Mouse (Mus musculus) midbrain, postnatal 0 days (tissue): Measurements from ENCODE around the gene Col9a1. TPM values are rescaled to one million over a fixed set of nuclear protein-coding genes. Genes with fewer than 3 reads are reported as not detected.

Experiments
- ATAC-seq: fragments of 200-750 bp; cut with Nextera tagmentation; 2 replicates; pipeline ENCODE4 v1.8.0; 2017; ENCODE audit warnings: moderate number of reproducible peaks, mild to moderate bottlenecking, moderate TSS enrichment, moderate library complexity; ENCODE audit not compliant: low FRiP score
- DNase-seq: peaks from one replicate; pipeline ENCODE4 v3.0.0-alpha.2; 2015; ENCODE audit warnings: low spot score
- H3K27ac ChIP-seq: fragments of 300-500 bp; sonication (generic); 2 replicates; pipeline ENCODE4 v1.5.1; 2014; ENCODE audit warnings: low read depth, mild to moderate bottlenecking, low read length, mixed read lengths
- H3K27me3 ChIP-seq: fragments of 300-500 bp; sonication (generic); 2 replicates; pipeline ENCODE4 v1.6.1; 2014; ENCODE audit warnings: low read length, control low read depth, mixed read lengths; ENCODE audit not compliant: insufficient read depth
- H3K36me3 ChIP-seq: fragments of 300-500 bp; sonication (generic); 2 replicates; pipeline ENCODE4 v1.6.1; 2014; ENCODE audit warnings: low read length, control low read depth, mixed read lengths; ENCODE audit not compliant: insufficient read depth
- H3K4me1 ChIP-seq: fragments of 300-500 bp; sonication (generic); 2 replicates; pipeline ENCODE4 v1.6.1; 2014; ENCODE audit warnings: mild to moderate bottlenecking, control low read depth, antibody characterized with exemption, low read length, mixed read lengths; ENCODE audit not compliant: insufficient read depth
- H3K4me2 ChIP-seq: fragments of 300-500 bp; sonication (generic); 2 replicates; pipeline ENCODE4 v1.6.1; 2014; ENCODE audit warnings: low read depth, mild to moderate bottlenecking, low read length, mixed read lengths; ENCODE audit not compliant: poor library complexity, severe bottlenecking
- H3K4me3 ChIP-seq: fragments of 300-500 bp; sonication (generic); 2 replicates; pipeline ENCODE4 v1.5.1; 2014; ENCODE audit warnings: low read depth, mild to moderate bottlenecking, low read length, moderate library complexity
- H3K9ac ChIP-seq: fragments of 300-500 bp; sonication (generic); replicated peaks from 2 replicates; pipeline ENCODE4 v1.6.1; 2014; ENCODE audit warnings: mild to moderate bottlenecking, low read length, moderate library complexity, mixed read lengths; ENCODE audit not compliant: poor library complexity, severe bottlenecking
- H3K9me3 ChIP-seq: fragments of 300-500 bp; sonication (generic); 2 replicates; pipeline ENCODE4 v1.6.1; 2016; ENCODE audit warnings: low read length, control low read depth
- CTCF ChIP-seq: IDR thresholded peaks from 2 replicates; pipeline ENCODE4 v1.5.1; 2016; ENCODE audit warnings: antibody characterized with exemption, mild to moderate bottlenecking
- WGBS: fragments of 180-500 bp; shearing (Covaris S2); extraction: QIAGEN DNeasy Blood & Tissue Kit; methylation state at CpG from one replicate; pipeline ENCODE4 v1.1.7; 2014; 5-methylcytosine and 5-hydroxymethylcytosine counted together
- polyA plus RNA-seq: library from polyadenylated mRNA; unstranded; fragments of >200 nt; fragmentation: Nextera tagmentation; extraction: Ambion mirVana; gene quantifications from 2 replicates; pipeline ENCODE4 v1.2.1, GENCODE M21; 2015
- total RNA-seq: library from RNA; depleted of rRNA; stranded (reverse); fragments of >200 nt; gene quantifications from 2 replicates; pipeline ENCODE4 v1.2.3, GENCODE M21; 2014

Gene Col9a1
- total and polyA plus RNA-seq, 2 experiments from 2014 or later: 1.6 to 1.7 TPM

DNA sequence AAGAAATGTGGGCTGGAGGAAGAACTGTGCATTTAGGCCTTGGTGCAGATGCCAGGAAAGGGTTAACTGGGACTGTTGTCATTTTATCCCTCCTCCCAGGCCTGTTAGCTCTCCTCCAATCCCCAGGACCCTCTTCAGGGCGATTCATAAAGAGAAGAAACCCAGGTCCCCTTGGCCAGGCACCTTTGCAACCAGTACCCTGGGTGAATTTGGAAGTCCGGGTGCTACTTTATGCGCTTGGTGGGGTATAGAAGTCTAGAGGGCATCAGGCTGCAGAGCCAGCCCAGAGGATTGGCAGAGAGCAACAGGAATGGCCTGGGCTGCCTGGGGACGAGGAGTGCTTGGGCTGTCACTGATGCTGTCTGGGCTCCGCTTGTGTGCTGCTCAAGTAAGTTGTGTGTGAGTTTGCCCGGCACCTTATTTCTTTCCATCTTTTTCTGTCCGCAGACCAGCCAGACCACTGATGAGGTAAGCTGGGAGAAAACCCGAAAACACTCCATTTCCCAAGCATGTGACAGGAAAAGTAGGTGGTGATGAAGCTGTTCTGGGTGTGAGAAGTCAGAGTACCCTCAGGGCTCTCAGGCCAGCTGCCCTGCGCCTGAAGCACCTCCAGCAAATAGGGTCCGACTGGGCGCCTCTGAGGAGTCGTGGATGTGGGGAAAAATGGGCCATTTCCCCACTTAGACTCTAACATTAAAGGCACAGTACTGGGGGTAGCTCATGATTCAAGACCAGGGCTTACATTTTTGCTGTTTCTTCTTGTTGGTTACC, 17.8 kb downstream of the Col9a1 start:
- Histone ChIP-seq H3K27me3 (no peaks in the 10 kb centered on the region), H3K27ac (no peak overlapping the region), H3K4me3 (no peak overlapping the region), H3K9me3 (no peaks in the 10 kb centered on the region), H3K36me3 (no peaks in the 10 kb centered on the region), H3K9ac (no peak overlapping the region), H3K4me1 (no peaks in the 10 kb centered on the region), H3K4me2 (no peak overlapping the region)
- WGBS: 57% methylated on average over 12 of the region's 12 CpGs
- TF ChIP-seq CTCF: no peak
- ATAC-seq (no peak), DNase-seq (no peak)

- no peak for TF ChIP-seq CTCF
- H3K4me2 ChIP-seq: no peak overlapping the region
- H3K9me3 ChIP-seq: no peaks in the 10 kb centered on the region
- H3K9ac ChIP-seq: no peak overlapping the region
- H3K27ac ChIP-seq: no peak overlapping the region
- no peaks in the 10 kb centered on the region for H3K4me1 ChIP-seq
- H3K27me3 ChIP-seq: no peaks in the 10 kb centered on the region
- no peak overlapping the region for H3K4me3 ChIP-seq
- H3K36me3 ChIP-seq: no peaks in the 10 kb centered on the region
- no peak for DNase-seq
- WGBS: 44% methylated on average over 3 of the region's 3 CpGs
- 0 out of 2 replicates have a peak, but pooled peaks have one; percentile 44 for ATAC-seq
Observed at GRCm38 (mm10) chr1:24195951-24196517, 18.6 kb downstream of the Col9a1 start.

- 59% methylated on average over 9 of the region's 9 CpGs for WGBS
- TF ChIP-seq CTCF: no peak
- no peaks in the 10 kb centered on the region for H3K27me3 ChIP-seq
- H3K4me2 ChIP-seq: no peak overlapping the region
- no peaks in the 10 kb centered on the region for H3K4me1 ChIP-seq
- H3K4me3 ChIP-seq: no peak overlapping the region
- H3K36me3 ChIP-seq: no peaks in the 10 kb centered on the region
- DNase-seq (no peak), ATAC-seq (no peak)
- no peaks in the 10 kb centered on the region for H3K9me3 ChIP-seq
- H3K9ac ChIP-seq: no peak overlapping the region
- H3K27ac ChIP-seq: no peak overlapping the region
Observed at GRCm38 (mm10) chr1:24211621-24212385, 34.4 kb downstream of the Col9a1 start.

- Histone ChIP-seq H3K36me3 (no peaks in the 10 kb centered on the region), H3K4me3 (no peak overlapping the region), H3K4me2 (no peak overlapping the region), H3K4me1 (no peaks in the 10 kb centered on the region; the same call in 1 of the 2 replicates), H3K9me3 (no peaks in the 10 kb centered on the region), H3K9ac (no peak overlapping the region), H3K27ac (no peak overlapping the region), H3K27me3 (no peaks in the 10 kb centered on the region)
- 10% methylated on average over 6 of the region's 6 CpGs for WGBS
- DNase-seq: peak; percentile 55
- no peak for TF ChIP-seq CTCF
- peak; percentile 86 for ATAC-seq
Observed at GRCm38 (mm10) chr1:24219041-24219440, 41.6 kb downstream of the Col9a1 start.

- 82% methylated on average over 2 of the region's 2 CpGs for WGBS
- no peak overlapping the region for H3K4me2 ChIP-seq
- no peaks in the 10 kb centered on the region; the same call in 1 of the 2 replicates for H3K4me1 ChIP-seq
- no peak overlapping the region for H3K27ac ChIP-seq
- TF ChIP-seq CTCF: no peak
- no peaks in the 10 kb centered on the region for H3K36me3 ChIP-seq
- H3K27me3 ChIP-seq: no peaks in the 10 kb centered on the region
- H3K9ac ChIP-seq: no peak overlapping the region
- H3K9me3 ChIP-seq: no peaks in the 10 kb centered on the region
- no peak for ATAC-seq
- DNase-seq: no peak
- H3K4me3 ChIP-seq: no peak overlapping the region
Observed at GRCm38 (mm10) chr1:24222231-24222630, 44.8 kb downstream of the Col9a1 start.
